9 mouse cellular contexts compared by ENCODE assay signal in genomic region chr3:52006721-52007330, GRCm38 (mm10).
DNase-seq lines count a peak whose midpoint lies in the region; ATAC-seq and TF ChIP-seq lines count a peak whose summit lies in the region.
"Had no signal": no experiment of that assay in that cellular context is flagged by ENCODE, and none has a peak within 500 bp of the region (broad histone marks: within the 10 kb centered on the region; RNA-seq: fewer than 3 reads in every experiment).

No protein-coding gene starts in this region.

- no peak for ATAC-seq in hindbrain, embryonic 14.5 days (ENCODE audit: low FRiP score)
- ATAC-seq in midbrain, embryonic 15.5 days (replicated peaks), result no peak

- intact Hi-C loops in left cerebral cortex, postnatal 10 days (cut with DNase I), result loop anchor here (5.0 to 10.0 kb wide), 3 partner anchors 92 to 305 kb away; no protein-coding TSS in a partner anchor

- no peak overlapping the region for H3K27ac ChIP-seq in kidney, adult 2 months (ENCODE audit: insufficient read depth, low read depth, low read length)
- peak overlapping the region; percentile 90 for H3K27ac ChIP-seq in hindbrain, embryonic 14.5 days
- H3K27ac ChIP-seq in midbrain, embryonic 15.5 days, result peak overlapping the region; percentile 95

- peak overlapping the region; percentile 56 for H3K4me2 ChIP-seq in hindbrain, embryonic 14.5 days (replicated peaks)
- H3K4me2 ChIP-seq in midbrain, embryonic 15.5 days, result peak overlapping the region; percentile 56

- TF ChIP-seq POLR2A in kidney, adult 2 months (IDR thresholded peaks at IDR 0.05; ENCODE audit: low read depth, low read length), result no peak

- H3K9me3 ChIP-seq in hindbrain, embryonic 14.5 days (ENCODE audit: control insufficient read depth, low read length), result no peaks in the 10 kb centered on the region
- no peaks in the 10 kb centered on the region for H3K9me3 ChIP-seq in midbrain, embryonic 15.5 days
- H3K9me3 ChIP-seq: G1E had no signal

- no peaks in the 10 kb centered on the region for H3K27me3 ChIP-seq in kidney, adult 2 months (replicated peaks; ENCODE audit: control insufficient read depth, insufficient read depth, low read length)
- no peaks in the 10 kb centered on the region for H3K27me3 ChIP-seq in hindbrain, embryonic 14.5 days (ENCODE audit: control insufficient read depth, insufficient read depth, low read length)
- H3K27me3 ChIP-seq in midbrain, embryonic 15.5 days (replicated peaks), result no peaks in the 10 kb centered on the region

- peak overlapping the region; percentile 63 for H3K9ac ChIP-seq in hindbrain, embryonic 14.5 days
- H3K9ac ChIP-seq in midbrain, embryonic 15.5 days, result peak overlapping the region; percentile 26; the same call in 1 of the 2 replicates

- no peak for TF ChIP-seq CTCF in kidney, adult 2 months (conservative IDR thresholded peaks at IDR 0.05; ENCODE audit: insufficient read depth, insufficient read length, low read depth, low read length)

- no peaks in the 10 kb centered on the region for H3K4me1 ChIP-seq in kidney, adult 2 months (ENCODE audit: control insufficient read depth, insufficient read depth, low read length)
- H3K4me1 ChIP-seq in hindbrain, embryonic 14.5 days (replicated peaks; ENCODE audit: control insufficient read depth, insufficient read depth, low read length), result peaks cover 27% of the 10 kb centered on the region
- H3K4me1 ChIP-seq in midbrain, embryonic 15.5 days, result peaks cover 34% of the 10 kb centered on the region

- H3K4me3 ChIP-seq in kidney, adult 2 months (ENCODE audit: insufficient read depth, low read depth, low read length), result peak overlapping the region; percentile 57
- peak overlapping the region; percentile 12; the same call in 1 of the 2 replicates for H3K4me3 ChIP-seq in hindbrain, embryonic 14.5 days (replicated peaks; ENCODE audit: low read length)
- peak overlapping the region; percentile 29 for H3K4me3 ChIP-seq in midbrain, embryonic 15.5 days

- WGBS in kidney, adult 2 months, result 30% methylated on average over 9 of the region's 9 CpGs
- WGBS in hindbrain, embryonic 14.5 days, result 33% methylated on average over 9 of the region's 9 CpGs
- 27% methylated on average over 9 of the region's 9 CpGs for WGBS in midbrain, embryonic 15.5 days

- no peaks in the 10 kb centered on the region for H3K36me3 ChIP-seq in kidney, adult 2 months (ENCODE audit: control insufficient read depth, insufficient read depth, low read length)
- H3K36me3 ChIP-seq in hindbrain, embryonic 14.5 days (replicated peaks; ENCODE audit: control insufficient read depth, insufficient read depth), result no peaks in the 10 kb centered on the region
- no peaks in the 10 kb centered on the region for H3K36me3 ChIP-seq in midbrain, embryonic 15.5 days (replicated peaks)
- H3K36me3 ChIP-seq: G1E had no signal

- DNase-seq in kidney, adult 2 months, result no peak
- no peak for DNase-seq in kidney, adult 9 months
- peak; percentile 66 for DNase-seq in cerebellum, adult 9-10 months
- DNase-seq in hindbrain, embryonic 14.5 days (ENCODE audit: low spot score), result no peak
- DNase-seq in left cerebral cortex, postnatal 10 days (ENCODE audit: extremely low spot score in 1 of 2, low spot score in 2 of 2), result no peak
- no peak for DNase-seq in layer of hippocampus, adult 9-11 months
- DNase-seq in thymus, adult 18-20 months, result no peak
